24 mouse cellular contexts compared by ENCODE assay signal in genomic region chrX:31764001-31764400, GRCm38 (mm10). TPM values are rescaled to one million over a fixed set of nuclear protein-coding genes. Genes with fewer than 3 reads are reported as not detected.
"Had no signal": no experiment of that assay in that cellular context is flagged by ENCODE, and none has a peak within 500 bp of the region (broad histone marks: within the 10 kb centered on the region; RNA-seq: fewer than 3 reads in every experiment).

No protein-coding gene starts in this region.

- H3K36me3 ChIP-seq: neural tube, embryonic 13.5 days; stomach, embryonic 15.5 days had no signal

- H3K27ac ChIP-seq: neural tube, embryonic 13.5 days; neural tube, embryonic 15.5 days; stomach, embryonic 15.5 days; stomach, postnatal 0 days had no signal

- H3K27me3 ChIP-seq: neural tube, embryonic 13.5 days; neural tube, embryonic 15.5 days; stomach, embryonic 15.5 days had no signal

- DNase-seq: retina, postnatal 1 day; right cerebral cortex, adult 18-20 months; right cerebral cortex, postnatal 14 days; right cerebral cortex, postnatal 25 days; right cerebral cortex, postnatal 4 days; spleen, adult 18-20 months; thymus, adult 18-20 months; thymus, adult 2 months; thymus, postnatal 14 days; thymus, postnatal 25 days; thymus, postnatal 36 days; thymus, postnatal 4 days had no signal

- H3K4me2 ChIP-seq: neural tube, embryonic 13.5 days; neural tube, embryonic 15.5 days; stomach, embryonic 15.5 days had no signal

- H3K4me3 ChIP-seq: neural tube, embryonic 13.5 days; neural tube, embryonic 15.5 days; stomach, embryonic 15.5 days had no signal

- H3K4me1 ChIP-seq: neural tube, embryonic 13.5 days; neural tube, embryonic 15.5 days; stomach, embryonic 15.5 days had no signal

- H3K9ac ChIP-seq: neural tube, embryonic 13.5 days; neural tube, embryonic 15.5 days; stomach, embryonic 15.5 days had no signal

RNA-seq across cellular contexts. Expression of gene Btbd35f25, which starts 47.0 kb away (rescaled TPM):
- total RNA-seq: neutrophil, adult 5-6 weeks had no signal
- polyA plus RNA-seq: neural tube, embryonic 13.5 days; neural tube, embryonic 14.5 days; neural tube, embryonic 15.5 days; small intestine, adult 2 months; spleen, adult 2 months; stomach, embryonic 14.5 days; stomach, embryonic 15.5 days; stomach, embryonic 16.5 days; stomach, postnatal 0 days; thymus, adult 2 months; thymus, postnatal 0 days; urinary bladder, adult 2 months had no signal
